Mouse (Mus musculus) embryo, embryonic 11.5 days (tissue): ENCODE data around the gene Zfp385b.
A peak's percentile ranks its signal among the peaks of the same experiment; 100 is the strongest.
"Not testable (repeated sequence)": the region's sequence is repeated elsewhere in the genome, so short reads cannot be mapped to it uniquely, and the experiment has no call there.

Experiments used
- DNase-seq: peaks from one replicate; pipeline ENCODE4 v3.0.0-alpha.2; 2012; ENCODE audit warnings: low read depth, low spot score

Zfp385b gene

GRCm38 (mm10) chr2:77461413-77461812, 358.0 kb downstream of the Zfp385b start:
- DNase-seq = no peak

GRCm38 (mm10) chr2:77460011-77460410, 359.4 kb downstream of the Zfp385b start:
- no peak for DNase-seq

- no peak for DNase-seq
Observed at GRCm38 (mm10) chr2:77458431-77458830, 361.0 kb downstream of the Zfp385b start.

GRCm38 (mm10) chr2:77457120-77457519, 362.3 kb downstream of the Zfp385b start:
- DNase-seq = no peak

DNA sequence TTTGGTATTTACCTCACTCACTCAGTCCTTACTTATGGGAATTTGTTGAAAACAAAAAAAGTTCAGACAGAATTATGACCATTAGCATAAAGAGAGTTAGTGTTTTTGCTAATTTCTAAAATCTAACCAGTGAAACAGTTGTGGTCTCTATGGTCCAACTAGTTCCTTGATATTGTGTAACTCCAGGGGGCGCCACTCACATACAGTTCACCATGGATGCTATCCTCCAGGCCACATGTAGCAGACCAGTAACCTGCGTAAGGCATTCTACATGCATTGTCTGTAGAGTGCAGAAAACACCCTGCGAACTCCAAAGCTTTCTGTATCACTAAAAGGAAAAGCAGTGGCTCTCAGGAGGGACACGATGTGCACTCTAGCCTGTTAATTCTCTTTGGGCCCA, 362.8 kb downstream of the Zfp385b start:
- DNase-seq = peak; percentile 37

DNA sequence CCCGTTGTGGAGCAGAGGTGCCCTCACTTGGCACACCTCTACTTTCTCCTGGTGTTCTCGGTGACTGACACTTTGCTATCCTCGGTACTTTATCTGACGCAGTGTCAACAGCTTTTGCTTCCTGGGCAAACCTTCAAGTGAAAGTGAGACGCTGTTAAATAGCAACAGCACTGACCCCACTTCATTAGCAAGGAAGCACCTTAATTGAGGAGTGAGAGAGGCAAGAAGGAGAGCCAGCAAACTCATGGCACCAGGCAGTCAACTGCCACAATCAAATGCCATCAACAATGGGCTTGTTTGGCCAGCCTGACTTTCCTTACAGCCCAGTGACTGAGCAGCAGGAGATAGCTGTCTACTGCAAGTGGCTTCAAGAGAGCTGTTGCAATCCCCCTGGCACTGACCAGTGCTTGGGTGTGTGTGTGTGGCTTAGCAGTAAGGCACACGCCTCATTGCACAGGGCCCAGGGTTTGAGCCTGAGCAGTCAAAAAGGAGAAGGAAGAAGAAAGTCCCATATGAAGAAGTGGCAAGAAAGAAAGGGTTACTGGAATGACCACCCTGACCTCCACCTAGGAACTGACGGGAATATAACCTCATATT, 365.0 kb downstream of the Zfp385b start:
- no peak for DNase-seq

DNA sequence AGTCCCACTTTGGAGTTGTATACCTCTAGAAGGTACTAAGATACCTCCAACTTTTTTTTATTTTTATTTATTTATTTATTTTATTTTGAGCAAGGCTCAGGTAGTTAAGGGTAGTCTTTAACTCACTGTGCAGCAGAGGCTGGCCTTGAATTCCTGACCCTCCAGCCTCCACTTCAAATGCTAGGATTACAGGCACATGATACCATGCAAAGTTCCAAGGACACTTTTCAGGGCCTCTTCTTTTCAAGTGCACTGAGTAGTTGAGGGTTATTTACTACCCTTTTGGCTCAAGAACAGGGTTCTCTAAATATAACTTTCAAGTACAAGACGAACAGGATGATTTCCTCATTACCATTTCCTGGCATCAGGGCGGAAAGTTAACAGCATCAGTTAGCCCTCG, 365.7 kb downstream of the Zfp385b start:
- DNase-seq = no peak

DNA sequence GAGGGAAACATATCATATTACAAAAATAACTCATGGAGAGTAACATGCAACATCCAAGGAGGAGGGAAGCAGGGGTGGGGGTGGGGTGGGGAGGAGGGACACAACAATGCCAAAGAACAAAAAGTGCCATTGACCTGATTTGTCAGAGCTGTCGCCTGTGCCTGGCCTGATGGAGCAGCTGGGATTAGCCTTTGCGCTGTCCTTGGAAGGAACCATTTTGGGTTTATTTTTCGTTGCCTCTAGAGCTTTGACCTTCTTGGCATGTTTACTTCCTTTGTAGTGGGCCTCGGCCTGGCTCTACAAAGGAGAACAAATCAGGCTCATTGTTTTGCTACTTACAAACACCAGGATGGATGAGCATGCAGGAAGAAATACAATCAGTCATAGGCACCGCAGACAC, 369.4 kb downstream of the Zfp385b start:
- DNase-seq = not testable (repeated sequence)

GRCm38 (mm10) chr2:77448951-77449480, 370.4 kb downstream of the Zfp385b start:
- DNase-seq = no peak

GRCm38 (mm10) chr2:77444282-77444681, 375.2 kb downstream of the Zfp385b start:
- no peak for DNase-seq

DNA sequence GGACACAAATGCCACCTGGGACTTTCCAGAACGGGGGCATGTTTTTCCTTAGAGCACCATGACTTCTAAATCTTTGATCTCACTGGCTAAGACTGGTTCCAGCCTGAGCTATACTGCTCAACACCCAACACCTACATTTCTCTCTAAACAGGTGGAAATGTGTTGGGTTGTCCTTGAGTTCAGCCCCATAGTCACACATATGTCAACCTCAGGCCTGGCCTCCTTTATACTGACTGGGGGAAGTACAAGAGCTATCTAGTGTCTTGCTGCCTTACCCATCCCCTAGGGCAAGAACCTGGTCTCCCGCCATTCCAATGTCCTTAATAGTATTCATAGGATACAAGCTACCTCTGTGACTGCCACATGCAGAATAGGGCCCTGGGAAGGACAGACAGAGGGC, 378.8 kb downstream of the Zfp385b start:
- no peak for DNase-seq

DNA sequence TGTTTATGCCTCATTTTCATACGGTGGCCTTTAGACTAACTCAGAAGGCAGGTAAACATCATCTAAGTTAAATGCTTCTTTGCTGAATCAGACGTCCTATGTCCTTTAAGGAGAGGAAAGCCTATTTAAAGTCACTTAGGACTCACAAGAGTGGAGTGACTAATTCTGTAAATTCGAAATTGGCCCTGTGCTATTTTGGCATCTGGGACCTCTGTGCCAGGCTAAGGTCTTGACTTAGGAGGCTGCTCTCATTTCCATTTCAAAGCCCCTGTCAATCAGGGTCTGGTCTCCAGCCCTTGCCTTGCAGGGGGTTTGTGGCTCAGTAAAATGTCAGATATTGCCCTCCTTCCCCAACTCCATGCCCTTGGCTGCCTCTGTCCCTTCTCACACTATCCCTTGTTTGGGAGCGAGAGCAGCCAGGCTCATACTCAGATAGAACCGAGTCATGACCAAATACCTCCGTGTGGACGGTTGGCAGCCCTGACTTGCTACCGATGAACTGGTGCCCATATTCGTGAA, 383.1 kb downstream of the Zfp385b start:
- DNase-seq = no peak

DNA sequence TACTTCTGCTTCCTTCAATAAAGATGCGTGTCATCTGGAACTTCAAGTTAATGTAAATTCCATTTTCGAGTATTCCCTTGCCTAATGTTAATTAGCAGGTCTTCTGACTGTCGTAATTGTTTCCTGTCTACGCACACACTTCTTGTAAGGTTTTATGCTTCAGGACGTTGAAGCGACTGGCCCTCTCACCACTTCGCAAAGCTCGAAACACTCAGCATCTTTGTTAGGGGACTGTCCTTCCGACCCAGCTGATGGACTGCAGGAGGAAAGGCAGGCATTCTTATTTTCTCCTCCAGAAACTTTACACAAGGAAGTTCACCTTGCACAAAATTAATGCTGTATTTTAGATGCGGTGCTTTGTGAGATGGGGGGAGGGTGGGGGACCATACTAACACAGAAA, 400.0 kb downstream of the Zfp385b start:
- no peak for DNase-seq

- DNase-seq = no peak
Observed at GRCm38 (mm10) chr2:77418078-77418477, 401.4 kb downstream of the Zfp385b start.

DNA sequence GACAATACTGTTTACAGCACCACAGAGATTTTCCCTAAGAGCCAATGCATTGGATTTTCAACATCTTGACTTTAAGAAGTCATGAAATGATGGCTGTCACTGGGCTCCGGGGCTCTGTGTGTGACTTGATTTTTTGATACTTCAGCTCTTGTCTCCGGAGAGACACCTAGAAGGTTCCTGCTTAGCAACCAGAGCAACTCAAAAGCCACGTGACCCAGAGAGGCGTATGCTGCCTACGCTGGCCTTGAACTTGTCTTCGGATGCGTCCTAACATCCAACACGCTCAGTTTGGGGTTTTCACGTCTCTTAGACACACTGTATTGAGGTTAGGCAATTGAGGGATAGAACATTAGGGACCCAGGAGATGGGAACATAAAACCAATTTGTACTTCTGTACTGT, 407.3 kb downstream of the Zfp385b start:
- no peak for DNase-seq

DNA sequence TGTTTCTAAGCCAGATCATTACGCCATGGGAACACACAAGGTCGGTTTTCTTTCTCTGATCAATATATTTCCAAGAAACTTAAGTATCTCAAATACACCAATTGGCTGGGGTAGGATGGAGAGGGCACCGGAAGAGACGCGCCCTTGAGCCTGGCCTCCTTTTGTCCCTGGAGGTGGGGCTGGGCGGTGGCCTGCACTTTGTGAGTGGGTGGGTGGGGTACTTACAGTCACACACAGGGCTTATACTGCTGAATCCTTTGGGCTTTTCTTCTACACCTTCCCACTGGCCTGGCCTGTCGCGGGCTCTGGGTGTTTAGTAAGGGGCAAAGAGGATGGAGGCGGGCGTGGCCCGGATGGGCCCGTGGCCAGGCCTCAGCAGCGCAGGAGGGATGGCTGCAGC, 407.8 kb downstream of the Zfp385b start:
- DNase-seq = no peak

DNA sequence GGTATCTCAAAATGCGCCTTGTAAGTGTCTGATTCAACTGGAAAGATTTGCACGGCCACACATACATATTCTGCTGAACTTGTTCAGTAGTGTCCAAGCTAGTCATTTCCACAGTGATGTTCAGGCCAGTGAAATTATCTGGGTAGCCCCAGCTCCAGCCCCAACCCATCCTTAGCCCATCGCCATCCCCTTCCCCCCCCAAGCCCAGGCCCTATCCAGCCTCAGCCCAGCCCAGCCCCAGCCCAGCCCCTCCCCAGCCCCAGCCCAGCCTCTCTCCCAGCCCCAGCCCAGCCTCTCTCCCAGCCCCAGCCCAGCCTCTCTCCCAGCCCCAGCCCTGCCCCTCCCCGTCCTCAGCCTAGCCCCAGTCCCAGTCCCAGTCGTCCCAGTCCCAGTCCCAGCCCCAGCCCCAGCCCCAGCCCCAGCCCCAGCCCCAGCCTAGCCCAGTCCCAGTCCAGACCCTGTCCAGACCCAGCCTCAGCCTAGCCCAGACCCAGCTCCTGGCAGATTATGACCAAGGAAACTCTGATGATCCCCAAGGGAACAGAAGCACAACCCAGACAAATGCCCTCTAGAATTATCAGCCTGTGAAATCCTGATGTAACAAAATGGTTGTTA, 409.8 kb downstream of the Zfp385b start:
- no peak for DNase-seq

- DNase-seq = no peak
Observed at GRCm38 (mm10) chr2:77408972-77409371, 410.5 kb downstream of the Zfp385b start.

DNA sequence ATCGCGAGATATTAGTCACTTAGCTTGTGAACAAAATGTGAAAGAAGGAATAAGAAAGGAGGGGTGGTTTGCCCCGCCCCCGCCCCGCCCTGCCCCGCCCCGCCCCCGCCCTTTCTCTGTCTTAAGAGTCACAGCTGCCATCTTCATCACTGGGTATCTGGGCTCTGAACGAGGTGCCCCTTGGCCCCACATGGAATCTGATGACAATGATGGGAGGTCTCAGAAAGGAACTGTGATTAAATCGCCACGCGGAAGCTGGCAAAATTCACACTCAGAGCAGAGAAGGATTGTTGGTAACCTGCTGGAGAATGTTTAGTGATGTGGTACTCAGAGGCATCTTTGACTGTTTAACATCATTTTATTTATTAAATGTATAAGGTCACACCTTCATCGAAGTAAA, 417.1 kb downstream of the Zfp385b start:
- DNase-seq = no peak

- no peak for DNase-seq
Observed at GRCm38 (mm10) chr2:77401438-77402235, 417.8 kb downstream of the Zfp385b start.

- no peak for DNase-seq
Observed at GRCm38 (mm10) chr2:77393881-77394280, 425.6 kb downstream of the Zfp385b start.

DNA sequence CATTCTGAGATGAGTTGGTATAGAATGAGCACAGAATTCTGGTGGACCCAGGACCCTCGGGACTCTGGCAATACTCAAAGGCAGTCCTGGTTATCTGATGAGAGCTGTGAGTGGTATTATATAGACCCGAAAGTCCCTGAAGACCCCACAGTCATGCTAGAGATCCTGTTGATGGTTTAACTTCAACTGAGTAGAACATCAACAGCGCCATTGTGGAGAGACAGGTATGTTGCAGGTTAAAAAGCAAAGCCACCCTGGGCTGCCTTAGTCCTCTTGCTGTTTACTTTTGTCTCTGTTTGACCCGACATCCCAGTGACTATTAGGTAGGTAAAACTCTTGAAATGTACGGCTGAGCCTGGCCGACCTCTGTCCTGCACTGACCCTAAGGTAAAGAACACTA, 431.3 kb downstream of the Zfp385b start:
- no peak for DNase-seq
